Mouse (Mus musculus) CD4-positive helper T cell, adult 2 months (primary cell): ENCODE data around the gene Rgs6.

Experiments
- DNase-seq: peaks from one replicate; pipeline ENCODE4 v3.0.0-alpha.2; 2012; ENCODE audit warnings: low read depth, missing footprints, low spot score

The Rgs6 gene

DNA sequence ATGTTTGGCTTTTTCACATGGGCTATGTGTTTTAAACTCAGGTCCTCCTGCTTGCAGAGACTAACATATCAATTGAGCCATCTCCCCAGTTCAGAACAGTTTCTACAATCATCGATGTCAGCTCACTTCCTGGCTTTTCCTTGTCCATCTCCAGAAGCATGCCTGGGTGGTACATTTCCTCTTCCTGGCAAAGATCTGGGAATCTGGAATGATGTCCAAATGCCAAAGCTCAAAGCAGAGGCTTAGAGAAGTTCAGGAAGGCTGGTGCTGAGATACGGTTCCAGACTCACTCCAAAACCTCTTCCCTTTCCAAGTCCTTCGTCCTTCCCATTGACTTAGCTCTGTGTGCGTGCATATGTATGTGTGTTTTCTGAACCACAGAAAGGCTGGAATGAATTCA, 59.8 kb downstream of the Rgs6 start:
- no peak for DNase-seq

DNA sequence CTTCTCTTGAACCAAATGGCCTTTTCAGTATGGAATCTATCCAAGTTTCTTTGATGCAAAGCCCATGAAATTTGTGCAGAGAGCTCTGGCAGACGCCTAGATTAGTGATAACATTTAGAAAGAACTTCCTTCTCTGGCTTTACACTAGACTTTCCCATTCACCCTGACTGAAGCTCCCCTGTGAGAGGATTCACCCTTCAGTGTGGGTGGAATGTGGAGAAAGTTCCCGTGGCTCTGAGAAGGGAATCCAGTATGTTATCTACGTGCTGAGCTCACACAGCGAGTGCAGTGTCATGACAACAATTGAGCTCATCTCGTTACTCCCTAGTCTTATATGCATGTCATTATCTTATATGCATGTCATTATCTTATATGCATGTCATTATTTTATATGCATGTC, 61.9 kb downstream of the Rgs6 start:
- no peak for DNase-seq

DNA sequence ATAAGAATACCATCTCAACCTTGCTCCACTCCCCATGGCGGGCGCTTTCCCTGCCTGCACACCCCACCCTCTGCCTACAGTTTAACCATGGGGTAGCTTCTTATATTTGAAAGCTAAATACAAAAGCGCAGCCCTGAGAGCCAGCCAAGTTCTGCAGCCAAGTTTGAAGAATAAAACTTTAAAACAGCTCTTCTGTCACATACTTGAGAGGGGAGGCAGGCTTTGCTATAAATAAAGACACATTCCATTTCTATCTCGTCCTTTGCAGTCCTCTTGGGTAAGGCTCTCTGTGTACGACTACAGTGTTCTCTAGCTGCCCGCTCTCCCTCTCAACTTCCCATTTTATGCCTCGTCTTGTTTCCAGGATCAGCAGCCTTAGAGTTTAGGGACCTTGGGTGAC, 76.5 kb downstream of the Rgs6 start:
- no peak for DNase-seq

DNA sequence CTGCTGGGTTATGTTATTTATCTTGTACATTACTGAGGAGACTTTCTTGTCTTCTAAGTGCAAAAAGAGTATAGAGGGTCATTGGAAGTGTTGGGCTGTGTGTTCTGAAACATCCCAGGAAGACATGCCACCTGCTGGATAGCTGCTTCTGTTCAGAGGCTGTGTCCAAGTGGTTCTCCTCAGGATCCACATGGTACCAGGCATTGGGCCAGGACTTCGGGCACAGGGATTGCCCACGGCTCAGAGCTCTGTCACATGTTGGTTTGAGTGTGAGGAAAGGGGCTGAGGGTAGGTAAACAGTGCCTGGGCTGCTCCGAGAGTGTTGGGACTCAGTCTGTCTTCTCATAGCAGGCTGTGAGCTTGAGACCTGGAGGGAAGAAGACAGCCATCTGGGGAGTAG, 79.3 kb downstream of the Rgs6 start:
- no peak for DNase-seq

DNA sequence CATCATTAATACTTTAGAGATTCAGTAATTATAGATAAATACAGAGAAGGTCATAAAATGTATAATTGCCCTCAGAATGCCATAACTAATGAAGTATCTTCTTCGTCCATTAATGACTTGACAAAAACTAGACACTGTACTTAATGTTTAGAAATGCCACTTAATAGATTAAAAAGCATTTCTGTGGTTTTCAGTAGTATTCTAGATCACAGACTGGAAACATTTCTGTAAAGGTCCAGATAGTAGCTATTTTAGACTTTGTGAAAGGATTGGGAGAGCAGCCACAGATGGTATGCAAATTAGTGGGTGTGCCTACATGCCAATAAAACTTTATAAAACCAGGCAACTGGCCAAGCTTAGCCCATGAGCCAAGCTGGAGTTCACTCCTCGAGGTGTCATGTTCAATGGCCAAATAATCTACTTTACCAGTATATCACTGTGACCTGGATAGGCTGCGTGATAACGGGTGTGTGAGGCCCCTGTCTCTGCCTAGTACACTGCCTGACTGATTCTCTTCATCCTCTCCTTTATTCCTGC, 82.2 kb downstream of the Rgs6 start:
- DNase-seq, result no peak

DNA sequence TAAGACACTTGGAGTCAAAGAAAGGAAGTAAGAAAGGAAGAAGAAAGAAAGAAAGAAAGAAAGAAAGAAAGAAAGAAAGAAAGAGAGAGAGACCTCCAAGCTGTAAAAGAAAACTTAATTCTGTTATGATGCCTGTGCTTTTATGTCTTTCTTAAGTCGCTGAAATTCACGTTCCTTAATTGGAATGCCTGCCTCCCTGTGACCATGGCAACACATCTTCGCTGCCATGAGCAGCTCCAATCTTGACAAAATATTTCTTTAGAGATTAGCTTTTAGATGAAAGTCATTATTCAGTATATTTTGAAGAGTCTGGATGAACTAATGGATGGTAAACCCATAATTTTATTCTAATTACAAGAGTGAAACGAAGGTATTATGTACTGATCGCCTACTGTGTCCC, 83.5 kb downstream of the Rgs6 start:
- no peak for DNase-seq

DNA sequence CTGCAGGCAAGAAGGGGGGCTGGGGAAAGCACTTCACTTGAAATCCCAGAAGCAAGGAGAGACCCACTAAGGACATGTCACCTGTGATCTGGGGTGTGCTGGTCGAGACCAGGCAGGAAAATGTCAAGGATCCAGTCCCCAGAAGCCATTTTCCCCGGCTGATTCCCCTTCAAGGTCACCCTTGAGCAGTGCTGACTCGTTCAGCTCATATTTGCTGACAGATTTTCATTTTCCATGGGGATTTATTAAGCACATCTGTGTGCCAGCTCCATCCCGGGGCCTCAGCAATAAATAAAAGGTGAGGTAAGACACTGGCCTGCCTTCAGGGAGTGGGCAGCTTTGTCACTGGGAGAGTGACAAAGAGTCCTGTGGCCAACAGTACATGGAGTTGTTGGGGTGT, 87.0 kb downstream of the Rgs6 start:
- DNase-seq, result no peak

DNA sequence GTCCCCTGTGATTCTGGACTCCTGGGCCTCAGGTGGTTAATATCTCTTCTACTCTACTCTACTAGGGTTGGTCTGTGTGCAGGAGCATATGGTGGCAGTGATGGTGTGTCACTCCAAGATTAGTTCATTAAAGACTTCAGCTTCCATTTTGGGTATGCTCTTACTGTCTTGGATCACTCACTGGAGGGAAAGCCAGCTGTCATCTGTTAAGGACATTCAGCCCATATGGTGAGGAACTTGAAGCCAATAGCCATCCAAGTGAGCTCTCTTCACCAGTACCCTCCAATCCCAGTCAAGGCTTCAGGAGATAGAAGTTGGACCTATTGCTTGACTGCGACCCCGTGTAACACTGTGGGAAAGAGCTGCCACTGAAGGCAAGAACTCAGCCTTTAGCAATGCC, 98.9 kb downstream of the Rgs6 start:
- DNase-seq, result no peak

DNA sequence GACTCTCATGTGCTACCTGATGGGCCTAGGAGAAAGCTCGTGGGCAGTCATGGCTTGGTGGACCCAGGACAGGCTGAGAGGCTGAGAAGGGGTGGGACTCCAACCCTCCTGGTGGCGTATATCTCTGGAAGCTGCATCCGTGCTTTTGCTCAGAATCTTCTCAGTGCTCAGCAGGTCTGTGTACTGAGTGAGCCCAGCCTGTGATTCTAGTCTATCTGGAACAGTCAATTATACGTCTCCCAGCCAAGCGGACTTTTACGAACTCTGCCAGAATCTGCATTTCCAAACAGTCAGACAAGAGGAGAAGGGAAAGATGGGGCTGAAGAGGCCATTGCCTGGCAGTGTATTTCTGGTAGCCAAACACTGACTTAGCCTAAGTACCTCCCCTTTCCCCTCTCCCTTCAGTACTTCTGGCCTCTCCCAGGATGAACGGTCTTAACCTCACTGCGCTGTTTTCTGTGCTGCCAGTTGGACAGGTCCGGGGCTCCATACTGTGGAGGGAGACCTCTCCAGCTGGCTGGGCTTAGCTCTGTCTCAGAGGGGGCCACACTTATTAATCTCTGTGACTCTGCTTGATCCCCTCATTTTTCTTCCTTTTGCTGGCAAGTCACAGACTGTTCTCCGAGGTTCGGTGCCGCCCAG, 110.9 kb downstream of the Rgs6 start:
- no peak for DNase-seq

DNA sequence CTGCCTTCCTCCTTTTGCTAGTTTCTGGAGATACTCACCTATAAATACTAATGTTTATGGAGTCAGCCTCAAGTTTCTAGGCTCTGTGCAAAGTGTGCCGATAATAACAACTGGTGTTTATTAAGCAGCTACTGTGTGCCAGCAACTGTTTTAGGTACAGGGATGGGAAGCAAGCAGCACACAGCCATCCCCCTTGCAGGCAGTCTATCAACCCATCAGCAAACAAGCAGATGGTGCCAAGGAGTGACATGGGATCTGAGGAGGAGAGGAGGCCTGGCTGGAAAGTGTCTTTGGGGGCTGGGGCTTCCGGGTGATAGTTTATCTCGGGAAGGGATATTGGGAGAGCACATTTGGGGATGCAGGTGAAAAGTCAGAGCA, 111.4 kb downstream of the Rgs6 start:
- DNase-seq, result no peak

DNA sequence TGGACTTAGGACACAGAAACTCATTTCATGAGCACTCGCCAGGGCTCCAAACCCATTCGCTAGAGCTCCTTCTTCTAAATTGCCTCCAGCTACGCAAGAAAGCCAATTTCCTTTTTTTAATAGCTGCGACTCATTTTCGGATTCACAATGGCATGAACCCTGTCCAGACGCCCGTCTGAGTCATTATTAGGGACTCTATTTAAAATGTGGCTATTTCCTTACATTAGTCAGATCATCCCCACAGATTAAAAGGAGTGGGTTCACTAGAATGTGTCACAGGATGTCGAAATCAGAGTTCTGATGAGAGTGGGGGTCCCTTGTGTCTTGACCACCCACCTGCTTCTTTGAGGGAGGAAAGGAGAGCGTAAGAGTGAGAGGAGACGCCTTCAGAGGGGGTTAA, 112.1 kb downstream of the Rgs6 start:
- DNase-seq, result no peak

DNA sequence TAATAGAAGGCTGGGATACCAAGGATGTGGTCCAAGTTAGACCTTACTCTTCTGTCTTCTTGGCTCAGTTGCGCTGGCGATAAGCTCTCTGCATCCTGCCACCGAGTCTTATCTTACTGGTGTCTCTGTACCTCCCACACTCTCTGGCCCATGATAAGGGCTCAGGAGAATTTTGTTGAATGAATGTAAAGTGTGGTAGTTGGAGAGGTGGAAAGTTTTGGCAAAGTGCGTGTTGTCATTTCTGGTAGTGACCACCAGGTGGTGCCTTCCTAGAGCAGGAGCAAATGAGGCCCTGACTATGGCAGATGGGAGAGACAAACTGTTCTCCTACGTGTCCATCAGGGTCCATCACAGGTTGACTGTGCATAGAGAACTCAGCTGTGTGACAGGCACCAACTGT, 112.7 kb downstream of the Rgs6 start:
- peak; percentile 10 for DNase-seq

DNA sequence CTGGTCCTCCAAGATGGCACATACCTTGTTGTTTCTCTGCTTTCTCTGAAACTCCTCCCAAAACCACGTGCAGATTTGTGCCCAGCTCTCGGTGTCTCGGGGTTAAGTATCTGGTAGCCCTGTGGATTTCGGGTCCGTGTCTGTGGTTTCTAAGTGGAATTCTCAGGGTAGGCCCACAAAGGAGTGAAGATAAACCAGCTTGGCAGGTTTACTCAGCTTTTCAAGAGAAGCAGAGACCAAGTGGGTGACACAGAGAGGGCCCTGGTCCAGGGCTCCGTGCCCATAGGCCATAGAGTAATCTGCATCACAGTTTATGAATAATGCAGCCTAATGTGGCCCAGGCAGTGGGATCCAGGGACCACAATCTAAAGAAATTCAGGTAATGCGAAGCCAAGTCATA, 113.3 kb downstream of the Rgs6 start:
- DNase-seq, result no peak

DNA sequence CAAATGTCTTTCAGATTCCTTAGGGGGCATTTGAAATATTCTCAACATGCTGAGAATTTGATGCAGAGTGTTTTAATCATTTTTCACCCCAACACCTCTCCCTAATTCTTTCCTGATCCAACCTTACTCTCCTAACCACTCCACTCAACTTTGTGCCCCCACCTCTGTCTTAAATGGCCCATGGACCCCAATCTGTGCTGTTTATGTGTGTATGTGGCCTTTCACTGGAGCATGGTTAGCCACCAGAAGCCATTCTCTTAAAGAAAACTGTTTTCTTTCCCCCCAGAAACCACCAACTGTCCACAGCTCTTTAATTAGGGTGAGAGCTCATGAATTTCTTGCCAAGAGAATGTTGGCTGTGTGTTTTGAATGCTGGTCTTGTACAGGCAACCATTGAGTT, 122.3 kb downstream of the Rgs6 start:
- no peak for DNase-seq

DNA sequence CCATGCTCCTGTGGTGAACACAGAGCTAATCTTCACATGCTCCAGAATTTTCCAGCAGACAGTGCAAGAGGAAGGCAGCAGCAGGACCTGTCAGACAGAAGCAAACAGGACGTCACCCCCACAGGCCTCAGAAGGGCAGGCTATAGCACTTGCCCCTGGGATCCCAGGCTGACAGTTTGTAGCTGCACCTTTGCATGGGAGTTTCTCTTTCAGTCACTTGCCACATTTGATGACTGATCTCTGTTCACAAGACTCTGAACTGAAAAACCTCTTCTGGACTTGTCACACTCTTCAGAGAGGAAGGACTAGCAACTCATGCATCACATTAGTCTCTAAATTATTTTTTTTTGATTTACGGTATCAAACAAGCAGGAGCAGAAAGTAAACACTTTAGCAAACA, 126.2 kb downstream of the Rgs6 start:
- DNase-seq, result no peak

DNA sequence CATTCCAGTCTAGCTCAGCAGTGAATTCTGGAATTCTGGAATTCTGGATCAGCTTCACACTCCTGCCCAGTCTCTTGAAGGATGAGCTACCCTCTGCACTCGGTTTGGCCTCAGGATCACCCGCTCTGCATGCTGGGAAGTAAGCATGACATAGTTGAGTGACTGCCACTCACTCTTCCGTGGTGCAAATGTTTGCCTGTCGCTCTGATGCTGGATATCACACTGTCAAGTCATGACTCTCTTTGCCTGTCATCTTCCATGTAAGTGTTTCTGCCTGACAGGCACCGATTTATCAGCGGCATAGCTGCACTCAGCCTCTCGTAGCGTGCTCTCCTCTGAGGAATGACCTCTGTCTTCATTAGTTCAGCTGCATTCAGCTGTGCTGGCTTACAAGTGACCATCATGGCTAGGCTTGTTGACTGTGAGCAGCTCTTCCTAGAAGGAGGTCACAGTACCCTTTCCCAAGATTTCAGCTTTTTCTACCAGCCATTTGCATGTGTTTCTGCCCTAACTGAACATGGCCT, 135.0 kb downstream of the Rgs6 start:
- DNase-seq, result no peak

DNA sequence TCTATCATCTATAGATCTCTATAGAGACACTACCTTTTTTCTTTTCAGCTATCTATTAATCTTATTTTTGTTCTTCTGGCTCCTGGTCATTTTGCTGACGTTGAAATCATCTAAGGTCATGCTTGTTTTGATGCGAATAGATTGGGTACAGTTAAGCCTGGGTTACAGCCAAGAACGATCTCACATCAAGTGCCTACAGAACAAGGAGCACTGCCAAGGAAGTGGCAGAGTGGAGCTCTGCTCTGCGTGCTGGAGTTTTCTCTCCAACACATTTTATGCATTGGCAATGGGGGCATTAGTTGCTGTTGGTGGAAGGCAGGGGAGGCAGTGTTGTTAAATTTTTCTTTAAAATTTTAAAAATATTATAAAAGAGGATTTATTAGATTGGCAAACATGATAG, 138.2 kb downstream of the Rgs6 start:
- DNase-seq, result no peak

DNA sequence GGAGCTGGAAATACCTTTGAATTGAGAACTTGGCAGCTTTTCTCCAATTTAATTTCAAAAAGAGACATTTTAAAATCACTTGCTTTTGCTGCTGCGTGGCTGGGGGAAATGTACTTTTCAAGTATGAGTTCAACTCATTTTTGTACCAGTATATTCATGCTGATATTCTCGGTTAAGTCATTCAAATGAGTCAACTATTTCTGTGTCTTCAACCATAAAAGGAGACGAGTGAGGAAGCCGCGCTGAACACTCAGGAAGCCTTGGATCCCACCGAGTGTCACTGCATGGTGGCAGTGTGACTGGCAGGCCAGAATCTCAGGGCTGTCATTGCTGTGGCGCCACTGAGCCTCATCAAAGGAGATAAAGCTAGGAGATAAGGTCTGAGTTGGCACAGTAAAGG, 143.5 kb downstream of the Rgs6 start:
- DNase-seq, result no peak

DNA sequence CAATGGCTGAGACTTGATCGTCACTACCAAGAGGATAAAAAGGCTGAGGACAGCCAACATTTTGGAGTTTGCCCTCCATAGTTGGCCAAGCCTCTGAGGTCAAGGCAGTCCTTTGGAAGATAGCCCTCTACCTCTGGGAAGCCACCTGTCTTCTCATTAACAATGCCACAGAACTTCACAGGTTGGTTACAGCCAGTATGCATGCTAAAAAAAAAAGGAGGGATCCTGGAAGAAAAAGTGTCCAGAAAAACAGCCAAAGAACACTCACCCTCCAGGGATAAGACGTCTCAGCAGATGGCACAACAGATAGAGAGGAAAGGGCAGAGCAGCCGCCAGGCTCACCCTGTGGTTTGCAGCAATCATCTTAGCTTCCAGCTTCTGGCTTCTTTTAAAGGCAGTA, 154.9 kb downstream of the Rgs6 start:
- DNase-seq, result no peak

DNA sequence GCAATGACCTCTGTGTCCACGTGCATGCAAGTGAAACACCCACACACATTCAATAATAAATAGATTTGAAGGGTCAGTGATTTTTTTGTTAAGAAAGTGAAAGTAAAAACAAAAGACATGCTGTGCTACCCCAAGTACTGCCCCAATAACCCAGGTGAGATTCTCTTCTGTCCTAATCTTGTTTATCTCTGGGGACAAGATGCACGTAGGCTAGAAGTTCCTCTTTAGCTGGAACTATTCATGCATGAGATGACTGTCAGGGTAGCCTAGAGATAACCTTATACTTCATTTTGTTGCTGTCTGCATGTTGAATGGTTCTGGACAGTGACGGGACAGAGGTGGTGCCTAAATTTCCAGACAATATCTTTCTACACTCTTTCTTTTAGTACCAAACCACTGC, 155.9 kb downstream of the Rgs6 start:
- no peak for DNase-seq

DNA sequence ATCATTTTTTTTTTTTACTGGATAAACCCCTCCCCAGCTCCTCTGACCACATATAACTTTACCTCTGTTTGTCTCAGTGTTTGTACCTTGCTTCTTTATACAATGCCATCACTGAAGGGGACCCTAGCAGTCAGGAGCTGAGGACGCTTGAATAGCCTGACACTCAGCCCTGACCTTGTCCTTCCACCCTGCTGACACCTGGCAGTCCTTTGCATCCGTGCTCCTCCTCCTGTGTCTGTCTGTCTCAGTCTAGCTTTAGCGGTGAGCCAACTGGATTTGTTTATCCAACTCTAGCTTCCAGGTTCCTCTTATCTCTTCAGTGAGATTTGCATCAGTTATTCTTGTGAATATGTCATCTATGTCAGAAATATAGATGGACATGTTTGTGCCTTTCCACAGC, 156.7 kb downstream of the Rgs6 start:
- no peak for DNase-seq

DNA sequence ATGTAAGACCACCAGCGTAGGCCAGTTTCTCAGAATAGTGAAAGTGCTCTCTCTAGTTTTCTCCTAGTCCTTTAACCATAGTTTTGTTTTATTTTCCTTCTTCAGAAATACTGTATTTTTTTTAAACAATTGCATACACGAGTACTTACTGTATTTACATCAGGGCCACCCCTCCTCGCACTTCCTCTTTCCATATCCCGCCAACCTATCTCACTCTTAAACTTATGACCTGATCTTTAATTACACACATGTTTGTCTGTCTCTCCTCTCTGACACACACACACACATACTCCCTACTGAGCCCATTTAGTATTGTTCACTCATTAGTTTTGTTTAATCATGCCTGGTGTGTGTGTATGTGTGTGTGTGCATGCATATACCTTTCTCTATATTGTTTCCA, 159.0 kb downstream of the Rgs6 start:
- DNase-seq, result no peak

DNA sequence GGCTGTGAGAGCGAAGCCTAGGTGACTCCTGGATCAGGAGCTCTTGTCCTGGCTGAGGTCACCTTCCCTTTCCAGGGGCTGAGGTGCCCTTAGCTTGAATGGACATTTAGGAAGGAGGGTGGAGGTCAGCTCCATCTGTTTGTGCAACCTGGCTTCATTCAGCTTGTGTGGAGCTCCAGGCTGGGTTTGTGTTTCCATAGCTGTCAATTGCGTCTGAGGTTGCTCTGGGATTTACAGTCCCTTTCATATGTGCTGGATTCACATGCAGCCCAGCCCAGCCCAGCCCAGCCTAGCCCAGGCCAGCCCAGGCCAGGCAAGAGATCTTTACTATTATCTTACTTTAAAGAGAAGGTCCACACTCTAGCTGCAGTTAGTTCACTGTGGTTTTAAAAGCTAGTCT, 163.8 kb downstream of the Rgs6 start:
- DNase-seq, result no peak

DNA sequence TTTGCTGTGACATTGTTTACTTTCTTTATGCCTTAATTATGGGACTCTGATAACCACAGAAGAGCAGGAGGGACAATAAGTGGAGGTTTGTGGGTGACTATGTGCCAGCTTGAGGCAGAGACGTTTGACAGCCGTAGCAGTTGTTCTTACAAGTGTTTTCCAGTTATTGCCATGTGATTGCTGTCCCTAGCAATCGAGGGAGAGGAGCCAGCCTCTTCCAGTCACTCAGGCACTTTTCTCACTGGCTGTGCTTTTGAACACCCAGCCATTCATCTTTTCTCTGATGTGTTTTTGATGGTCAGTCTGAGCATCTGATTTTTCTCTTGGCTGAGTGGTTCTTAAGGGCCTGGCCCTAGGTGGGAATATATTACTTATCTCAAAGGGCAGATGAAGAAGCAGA, 166.4 kb downstream of the Rgs6 start:
- no peak for DNase-seq
